Mouse (Mus musculus): ENCODE results near the gene Grm8. TPM values are rescaled to one million over a fixed set of nuclear protein-coding genes. Genes with fewer than 3 reads are reported as not detected.

The Grm8 gene
- total and polyA plus RNA-seq, 3 experiments = 0.38 TPM; not detected in 2

- H3K9me3 ChIP-seq (replicated peaks) = no peaks in the 10 kb centered on the region
- no peaks in the 10 kb centered on the region for H3K4me1 ChIP-seq (ENCODE audit: insufficient read depth, low read depth, low read length)
- H3K36me3 ChIP-seq (replicated peaks) = no peaks in the 10 kb centered on the region
- DNase-seq (ENCODE audit: low spot score) = no peak
- ATAC-seq (ENCODE audit: extremely low read depth, insufficient number of reproducible peaks, low FRiP score, poor library complexity, severe bottlenecking) = no peak
- peaks cover 5% of the 10 kb centered on the region; the same call in 1 of the 2 replicates for H3K27me3 ChIP-seq (ENCODE audit: insufficient read depth, low read length)
- no peak for TF ChIP-seq CTCF (IDR thresholded peaks at IDR 0.05; ENCODE audit: low read depth, low read length)
- TF ChIP-seq POLR2AphosphoS5 (IDR thresholded peaks at IDR 0.05; ENCODE audit: insufficient replicate concordance, low read depth, low read length) = no peak
- TF ChIP-seq GATA1 (IDR thresholded peaks at IDR 0.05; ENCODE audit: borderline replicate concordance, low read length) = no peak
- no peak for TF ChIP-seq GATA2 (IDR thresholded peaks at IDR 0.05; ENCODE audit: borderline replicate concordance, low read depth, low read length)
- no peak for TF ChIP-seq TAL1 (conservative IDR thresholded peaks at IDR 0.05; ENCODE audit: low read depth, low read length)
- H3K4me3 ChIP-seq (ENCODE audit: low read depth, low read length) = no peak overlapping the region
Observed at GRCm38 (mm10) chr6:28075534-28075933, 59.4 kb downstream of the Grm8 start.

- TF ChIP-seq GATA2 (IDR thresholded peaks at IDR 0.05; ENCODE audit: borderline replicate concordance, low read depth, low read length) = no peak
- Histone ChIP-seq H3K4me3 (ENCODE audit: low read depth, low read length) (no peak overlapping the region), H3K36me3 (replicated peaks) (no peaks in the 10 kb centered on the region), H3K27me3 (ENCODE audit: insufficient read depth, low read length) (peaks cover 5% of the 10 kb centered on the region; the same call in 1 of the 2 replicates), H3K9me3 (replicated peaks) (no peaks in the 10 kb centered on the region), H3K4me1 (ENCODE audit: insufficient read depth, low read depth, low read length) (no peaks in the 10 kb centered on the region)
- no peak for DNase-seq (ENCODE audit: low spot score)
- ATAC-seq (ENCODE audit: extremely low read depth, insufficient number of reproducible peaks, low FRiP score, poor library complexity, severe bottlenecking) = no peak
Observed at GRCm38 (mm10) chr6:28074470-28074869, 60.5 kb downstream of the Grm8 start.

- ATAC-seq (ENCODE audit: extremely low read depth, insufficient number of reproducible peaks, low FRiP score, poor library complexity, severe bottlenecking) (no peak), DNase-seq (ENCODE audit: low spot score) (no peak)
- TF ChIP-seq GATA1 (IDR thresholded peaks at IDR 0.05; ENCODE audit: borderline replicate concordance, low read length) (no peak), GATA2 (IDR thresholded peaks at IDR 0.05; ENCODE audit: borderline replicate concordance, low read depth, low read length) (no peak), TAL1 (conservative IDR thresholded peaks at IDR 0.05; ENCODE audit: low read depth, low read length) (no peak), CTCF (IDR thresholded peaks at IDR 0.05; ENCODE audit: low read depth, low read length) (no peak), POLR2AphosphoS5 (IDR thresholded peaks at IDR 0.05; ENCODE audit: insufficient replicate concordance, low read depth, low read length) (no peak)
- Histone ChIP-seq H3K27me3 (ENCODE audit: insufficient read depth, low read length) (peaks cover 4% of the 10 kb centered on the region; the same call in 1 of the 2 replicates), H3K4me1 (ENCODE audit: insufficient read depth, low read depth, low read length) (no peaks in the 10 kb centered on the region), H3K4me3 (ENCODE audit: low read depth, low read length) (no peak overlapping the region), H3K9me3 (replicated peaks) (no peaks in the 10 kb centered on the region), H3K36me3 (replicated peaks) (no peaks in the 10 kb centered on the region)
Observed at GRCm38 (mm10) chr6:28051966-28052365, 83.0 kb downstream of the Grm8 start.

- H3K36me3 ChIP-seq (replicated peaks) = no peaks in the 10 kb centered on the region
Observed at GRCm38 (mm10) chr6:28042339-28042738, 92.6 kb downstream of the Grm8 start.

GRCm38 (mm10) chr6:28040815-28041214 lies 94.2 kb downstream of the Grm8 start:
- Histone ChIP-seq H3K27me3 (ENCODE audit: insufficient read depth, low read length) (no peaks in the 10 kb centered on the region), H3K9me3 (replicated peaks) (no peaks in the 10 kb centered on the region), H3K4me3 (ENCODE audit: low read depth, low read length) (no peak overlapping the region), H3K36me3 (replicated peaks) (no peaks in the 10 kb centered on the region), H3K4me1 (ENCODE audit: insufficient read depth, low read depth, low read length) (no peaks in the 10 kb centered on the region)
- no peak for ATAC-seq (ENCODE audit: extremely low read depth, insufficient number of reproducible peaks, low FRiP score, poor library complexity, severe bottlenecking)
- DNase-seq (ENCODE audit: low spot score) = no peak
- TF ChIP-seq POLR2AphosphoS5 (IDR thresholded peaks at IDR 0.05; ENCODE audit: insufficient replicate concordance, low read depth, low read length) (no peak), GATA1 (IDR thresholded peaks at IDR 0.05; ENCODE audit: borderline replicate concordance, low read length) (no peak), GATA2 (IDR thresholded peaks at IDR 0.05; ENCODE audit: borderline replicate concordance, low read depth, low read length) (no peak), TAL1 (conservative IDR thresholded peaks at IDR 0.05; ENCODE audit: low read depth, low read length) (no peak), CTCF (IDR thresholded peaks at IDR 0.05; ENCODE audit: low read depth, low read length) (no peak)

More at GRCm38 (mm10) chr6:28042339-28042738, 92.6 kb downstream of the Grm8 start:
- no peaks in the 10 kb centered on the region for H3K27me3 ChIP-seq (ENCODE audit: insufficient read depth, low read length)
- DNase-seq (ENCODE audit: low spot score) (no peak), ATAC-seq (ENCODE audit: extremely low read depth, insufficient number of reproducible peaks, low FRiP score, poor library complexity, severe bottlenecking) (no peak)
- no peak overlapping the region for H3K4me3 ChIP-seq (ENCODE audit: low read depth, low read length)
- TF ChIP-seq TAL1 (conservative IDR thresholded peaks at IDR 0.05; ENCODE audit: low read depth, low read length) = no peak
- no peaks in the 10 kb centered on the region for H3K9me3 ChIP-seq (replicated peaks)
- H3K4me1 ChIP-seq (ENCODE audit: insufficient read depth, low read depth, low read length) = no peaks in the 10 kb centered on the region

- no peak for DNase-seq (ENCODE audit: low spot score)
- TF ChIP-seq GATA2 (IDR thresholded peaks at IDR 0.05; ENCODE audit: borderline replicate concordance, low read depth, low read length) = no peak
- TF ChIP-seq TAL1 (conservative IDR thresholded peaks at IDR 0.05; ENCODE audit: low read depth, low read length) = no peak
- TF ChIP-seq POLR2AphosphoS5 (IDR thresholded peaks at IDR 0.05; ENCODE audit: insufficient replicate concordance, low read depth, low read length) = no peak
- no peak for TF ChIP-seq GATA1 (IDR thresholded peaks at IDR 0.05; ENCODE audit: borderline replicate concordance, low read length)
- TF ChIP-seq CTCF (IDR thresholded peaks at IDR 0.05; ENCODE audit: low read depth, low read length) = no peak
- ATAC-seq (ENCODE audit: extremely low read depth, insufficient number of reproducible peaks, low FRiP score, poor library complexity, severe bottlenecking) = no peak
- H3K36me3 ChIP-seq (replicated peaks) = no peaks in the 10 kb centered on the region
- no peaks in the 10 kb centered on the region for H3K9me3 ChIP-seq (replicated peaks)
- H3K27me3 ChIP-seq (ENCODE audit: insufficient read depth, low read length) = peaks cover 2% of the 10 kb centered on the region; the same call in 1 of the 2 replicates
- no peaks in the 10 kb centered on the region for H3K4me1 ChIP-seq (ENCODE audit: insufficient read depth, low read depth, low read length)
- no peak overlapping the region for H3K4me3 ChIP-seq (ENCODE audit: low read depth, low read length)
Observed at GRCm38 (mm10) chr6:28032006-28032405, 103.0 kb downstream of the Grm8 start.

GRCm38 (mm10) chr6:28017653-28018052 lies 117.3 kb downstream of the Grm8 start:
- Histone ChIP-seq H3K36me3 (replicated peaks) (no peaks in the 10 kb centered on the region), H3K4me1 (ENCODE audit: insufficient read depth, low read depth, low read length) (no peaks in the 10 kb centered on the region), H3K4me3 (ENCODE audit: low read depth, low read length) (no peak overlapping the region), H3K27me3 (ENCODE audit: insufficient read depth, low read length) (no peaks in the 10 kb centered on the region), H3K9me3 (replicated peaks) (no peaks in the 10 kb centered on the region)
- DNase-seq (ENCODE audit: low spot score) (no peak), ATAC-seq (ENCODE audit: extremely low read depth, insufficient number of reproducible peaks, low FRiP score, poor library complexity, severe bottlenecking) (no peak)
- TF ChIP-seq GATA1 (IDR thresholded peaks at IDR 0.05; ENCODE audit: borderline replicate concordance, low read length) (no peak), CTCF (IDR thresholded peaks at IDR 0.05; ENCODE audit: low read depth, low read length) (no peak), GATA2 (IDR thresholded peaks at IDR 0.05; ENCODE audit: borderline replicate concordance, low read depth, low read length) (no peak)
